In the genomic region with DNA sequence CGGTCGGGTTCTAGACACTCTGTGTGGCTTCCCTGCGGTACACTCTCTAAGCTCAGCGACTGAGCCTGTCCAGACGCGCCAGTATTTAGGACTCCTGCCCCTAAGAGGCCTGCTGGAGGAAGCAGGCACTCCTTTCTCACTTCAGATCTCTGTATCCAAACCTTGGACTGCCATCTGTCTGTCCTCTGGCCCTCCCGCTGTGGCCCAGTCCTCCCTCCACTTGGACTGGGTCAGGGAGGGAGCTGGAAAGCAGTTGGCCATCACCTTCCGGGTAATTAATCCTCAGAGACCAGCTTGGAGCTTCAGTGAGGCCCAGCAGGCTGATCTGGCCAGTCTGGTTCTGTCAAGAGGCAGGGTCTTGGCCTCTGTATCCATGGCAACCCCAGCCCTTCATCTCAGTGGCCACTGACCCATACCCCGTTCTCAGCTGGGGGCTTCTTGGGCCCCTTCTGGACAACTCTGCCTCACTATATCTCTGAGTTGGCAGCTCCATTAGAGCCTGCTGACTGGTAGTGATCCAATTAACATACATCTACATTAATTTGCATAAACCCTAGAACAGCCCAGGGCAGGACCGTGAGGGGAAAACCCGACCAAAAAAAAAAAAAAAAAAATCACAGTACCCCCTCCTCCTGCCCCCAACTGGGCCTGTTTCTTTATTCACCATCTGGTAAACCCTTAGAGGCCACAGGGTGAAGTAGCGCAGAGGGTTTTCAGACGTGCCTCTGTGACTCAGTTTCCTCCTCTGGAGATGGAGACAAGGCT, we compare ENCODE assay signal across 9 mouse cellular contexts. TPM values are rescaled to one million over a fixed set of nuclear protein-coding genes. Genes with fewer than 3 reads are reported as not detected.
DNase-seq lines count a peak whose midpoint lies in the region; ATAC-seq and TF ChIP-seq lines count a peak whose summit lies in the region.
"Had no signal": no experiment of that assay in that cellular context is flagged by ENCODE, and none has a peak within 500 bp of the region (broad histone marks: within the 10 kb centered on the region; RNA-seq: fewer than 3 reads in every experiment).

No protein-coding gene starts in this region.

- no peak for DNase-seq in heart, postnatal 25 days (ENCODE audit: low spot score)
- DNase-seq in cerebellum, postnatal 10 days: peak; percentile 84 to 92
- DNase-seq in forebrain, postnatal 0 days: no peak
- DNase-seq in urinary bladder, postnatal 4 days (ENCODE audit: low spot score in 2 of 2): no peak
- DNase-seq in right cerebral cortex, postnatal 25 days: no peak
- no peak for DNase-seq in adrenal gland, postnatal 10 days
- DNase-seq: lung, postnatal 10 days had no signal

- TF ChIP-seq CTCF in forebrain, postnatal 0 days (IDR thresholded peaks at IDR 0.05; ENCODE audit: low read depth): no peak

- intact Hi-C loops in heart, postnatal 25 days (cut with DNase I): no loop called here

- WGBS in heart, embryonic 12.5 days: 25% methylated on average over 13 of the region's 13 CpGs
- WGBS in forebrain, postnatal 0 days: 11% methylated on average over 13 of the region's 13 CpGs
- WGBS in midbrain, embryonic 15.5 days: 6% methylated on average over 13 of the region's 13 CpGs

- H3K36me3 ChIP-seq in heart, embryonic 12.5 days: no peaks in the 10 kb centered on the region
- H3K36me3 ChIP-seq in forebrain, postnatal 0 days (ENCODE audit: insufficient read depth): no peaks in the 10 kb centered on the region
- H3K36me3 ChIP-seq in midbrain, embryonic 15.5 days (replicated peaks): no peaks in the 10 kb centered on the region

- peaks cover 5% of the 10 kb centered on the region for H3K4me1 ChIP-seq in heart, embryonic 12.5 days (replicated peaks)
- peaks cover 8% of the 10 kb centered on the region for H3K4me1 ChIP-seq in forebrain, postnatal 0 days (ENCODE audit: insufficient read depth)
- H3K4me1 ChIP-seq in midbrain, embryonic 15.5 days: peaks cover 72% of the 10 kb centered on the region

- no peak for ATAC-seq in heart, embryonic 12.5 days (ENCODE audit: insufficient number of reproducible peaks, low FRiP score)
- peak; percentile 64 for ATAC-seq in forebrain, postnatal 0 days
- ATAC-seq in midbrain, embryonic 15.5 days (replicated peaks): peak; percentile 63

- H3K4me2 ChIP-seq in heart, embryonic 12.5 days: no peak overlapping the region
- no peak overlapping the region for H3K4me2 ChIP-seq in forebrain, postnatal 0 days (ENCODE audit: low read depth)
- no peak overlapping the region for H3K4me2 ChIP-seq in midbrain, embryonic 15.5 days

- no peak overlapping the region for H3K27ac ChIP-seq in heart, embryonic 12.5 days (ENCODE audit: poor library complexity, severe bottlenecking)
- no peak overlapping the region for H3K27ac ChIP-seq in forebrain, postnatal 0 days (ENCODE audit: low read depth, low read length)
- H3K27ac ChIP-seq in midbrain, embryonic 15.5 days: peak overlapping the region; percentile 79

- H3K4me3 ChIP-seq in heart, embryonic 12.5 days: no peak overlapping the region
- H3K4me3 ChIP-seq in forebrain, postnatal 0 days (ENCODE audit: low read depth, low read length): no peak overlapping the region
- no peak overlapping the region for H3K4me3 ChIP-seq in midbrain, embryonic 15.5 days

- no peaks in the 10 kb centered on the region for H3K27me3 ChIP-seq in heart, embryonic 12.5 days (replicated peaks)
- no peaks in the 10 kb centered on the region for H3K27me3 ChIP-seq in forebrain, postnatal 0 days (ENCODE audit: insufficient read depth, low read length)
- H3K27me3 ChIP-seq in midbrain, embryonic 15.5 days (replicated peaks): no peaks in the 10 kb centered on the region

- 0 out of 2 replicates have a peak overlapping the region, but pooled peaks have one; percentile 24 for H3K9ac ChIP-seq in heart, embryonic 12.5 days
- no peak overlapping the region for H3K9ac ChIP-seq in forebrain, postnatal 0 days
- no peak overlapping the region for H3K9ac ChIP-seq in midbrain, embryonic 15.5 days

- 0 out of 2 replicates have a peak, but pooled peaks cover 3% of the 10 kb centered on the region for H3K9me3 ChIP-seq in heart, embryonic 12.5 days (replicated peaks)
- no peaks in the 10 kb centered on the region for H3K9me3 ChIP-seq in forebrain, postnatal 0 days (ENCODE audit: low read length)
- H3K9me3 ChIP-seq in midbrain, embryonic 15.5 days: no peaks in the 10 kb centered on the region

RNA-seq across cellular contexts. Expression of a gene that starts 27.0 kb away (rescaled TPM):
- polyA plus RNA-seq in heart, embryonic 12.5 days (2016; fragmentation: Nextera tagmentation; extraction: Ambion mirVana): 1.1 and 1.3 TPM in 2 replicates
- total RNA-seq in heart, postnatal 25 days (2021): 1 to 10 TPM; 4.5 to 5.2 TPM
- 231 and 267 TPM in 2 replicates for total RNA-seq in forebrain, postnatal 0 days (2014; rRNA removed)
- 9.1 and 10.9 TPM in 2 replicates for polyA plus RNA-seq in forebrain, postnatal 0 days (2015; fragmentation: Nextera tagmentation; extraction: Ambion mirVana)
- polyA plus RNA-seq in midbrain, embryonic 15.5 days (2015; fragmentation: Nextera tagmentation; extraction: Ambion mirVana): 12.8 and 13.6 TPM in 2 replicates
- 1 to 10 TPM; 5.8 to 6.0 TPM for total RNA-seq in adrenal gland, postnatal 10 days (2021)

Comparison
In these comparisons a context has a peak if more than half of its experiments do, and no peak if none do; other contexts are left out.
1. DNase-seq: peak in cerebellum, postnatal 10 days (2 of 2); none in heart, postnatal 25 days (single experiment), forebrain, postnatal 0 days (single experiment), urinary bladder, postnatal 4 days (0 of 2), right cerebral cortex, postnatal 25 days (single experiment) and adrenal gland, postnatal 10 days (single experiment).
2. RNA of a gene that starts 27.0 kb away (total RNA-seq): 231 to 267 TPM in forebrain, postnatal 0 days; 5.8 to 6.0 TPM in adrenal gland, postnatal 10 days and 4.5 to 5.2 TPM in heart, postnatal 25 days; every median in the first group is over 10 times any median in the second.